Mouse (Mus musculus): ENCODE measurements at regions not wholly inside any gene's neighbourhood (a gene's known extent, or its start where the extent isn't known, plus 50 kb on each side); places are given as distances from the start of the nearest gene placed in this dataset.
"Not testable (repeated sequence)": the region's sequence is repeated elsewhere in the genome, so short reads cannot be mapped to it uniquely, and the experiment has no call there.

- 84% methylated on average over 27 of the region's 27 CpGs for WGBS
- H3K27me3 ChIP-seq (ENCODE audit: control insufficient read depth, insufficient read depth, low read length); H3K4me1 ChIP-seq (ENCODE audit: control insufficient read depth, insufficient read depth, low read length); H3K36me3 ChIP-seq (ENCODE audit: control insufficient read depth, insufficient read depth, low read length); H3K79me2 ChIP-seq (replicated peaks; ENCODE audit: control insufficient read depth, insufficient read depth, low read length); intact Hi-C loops (cut with DNase I); H3K4me3 ChIP-seq; H3K9ac ChIP-seq (ENCODE audit: low read depth, low read length); H3K27ac ChIP-seq: not testable (repeated sequence)
- peak; percentile 1 to 16 for DNase-seq
Observed at GRCm38 (mm10) chrY:86743391-86743790, 373.2 kb upstream of the Gm21477 start.
